Mouse (Mus musculus) adrenal gland (tissue): Measurements from ENCODE around the gene Daam1.

Experiments
- intact Hi-C: fragments of 180-260 bp; cut with DNase I; formaldehyde crosslinking; loops from one replicate; pipeline ENCODE4 v1.15.1; 2025

The Daam1 gene

GRCm38 (mm10) chr12:71925990-71926700 is 95.3 kb downstream of the Daam1 start:
- intact Hi-C loops: no loop called here

GRCm38 (mm10) chr12:71928092-71928491 is 97.2 kb downstream of the Daam1 start:
- intact Hi-C loops: no loop called here

- intact Hi-C loops: no loop called here
Measured at GRCm38 (mm10) chr12:71929876-71930275, 99.0 kb downstream of the Daam1 start.

GRCm38 (mm10) chr12:71932433-71933386 is 101.8 kb downstream of the Daam1 start:
- intact Hi-C loops: no loop called here

GRCm38 (mm10) chr12:71933989-71934645 is 103.2 kb downstream of the Daam1 start:
- intact Hi-C loops: no loop called here

GRCm38 (mm10) chr12:71936636-71937035 is 105.8 kb downstream of the Daam1 start:
- intact Hi-C loops: no loop called here

- intact Hi-C loops: no loop called here
Measured at GRCm38 (mm10) chr12:71938513-71938912, 107.6 kb downstream of the Daam1 start.

- intact Hi-C loops: no loop called here
Measured at GRCm38 (mm10) chr12:71941290-71941689, 110.4 kb downstream of the Daam1 start.

- intact Hi-C loops: no loop called here
Measured at GRCm38 (mm10) chr12:71943112-71943511, 112.2 kb downstream of the Daam1 start.

- intact Hi-C loops: no loop called here
Measured at GRCm38 (mm10) chr12:71943646-71944045, 112.8 kb downstream of the Daam1 start.

GRCm38 (mm10) chr12:71945844-71946243 is 115.0 kb downstream of the Daam1 start:
- intact Hi-C loops: no loop called here

GRCm38 (mm10) chr12:71946448-71946847 is 115.6 kb downstream of the Daam1 start:
- intact Hi-C loops: no loop called here

GRCm38 (mm10) chr12:71948972-71949371 is 118.1 kb downstream of the Daam1 start:
- intact Hi-C loops: no loop called here

- intact Hi-C loops: no loop called here
Measured at GRCm38 (mm10) chr12:71949606-71950005, 118.7 kb downstream of the Daam1 start.

- intact Hi-C loops: no loop called here
Measured at GRCm38 (mm10) chr12:71950095-71950877, 119.4 kb downstream of the Daam1 start.

- intact Hi-C loops: no loop called here
Measured at GRCm38 (mm10) chr12:71954180-71954935, 123.5 kb downstream of the Daam1 start.

- intact Hi-C loops: no loop called here
Measured at GRCm38 (mm10) chr12:71956980-71957379, 126.1 kb downstream of the Daam1 start.

- intact Hi-C loops: no loop called here
Measured at GRCm38 (mm10) chr12:71957496-71957895, 126.6 kb downstream of the Daam1 start.

GRCm38 (mm10) chr12:71959351-71959991 is 128.6 kb downstream of the Daam1 start:
- intact Hi-C loops: no loop called here

GRCm38 (mm10) chr12:71961671-71962070 is 130.8 kb downstream of the Daam1 start:
- intact Hi-C loops: no loop called here
